ENCODE assay signal across 29 mouse cellular contexts in the genomic region with DNA sequence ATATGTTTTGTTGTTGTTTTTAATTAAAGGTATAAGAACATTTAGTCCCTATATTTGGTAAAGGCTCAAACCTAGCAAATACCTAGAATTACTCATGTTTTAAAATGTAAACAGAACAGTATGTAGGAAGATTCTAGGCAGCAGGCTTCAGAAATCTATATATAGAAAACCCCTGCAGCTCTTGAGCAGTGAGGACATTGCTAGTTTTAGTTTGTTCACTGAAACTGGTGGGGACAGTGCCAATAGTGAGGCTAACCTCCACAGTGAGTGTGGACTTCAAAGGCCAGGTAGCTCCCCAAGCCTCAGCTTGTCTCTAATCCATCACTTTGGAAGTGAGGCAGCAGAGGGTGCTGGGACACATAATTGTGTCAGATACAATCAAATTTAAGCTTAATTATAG.
DNase-seq lines count a peak whose midpoint lies in the region; ATAC-seq lines count a peak whose summit lies in the region.
"Had no signal": no experiment of that assay in that cellular context is flagged by ENCODE, and none has a peak within 500 bp of the region (broad histone marks: within the 10 kb centered on the region; RNA-seq: fewer than 3 reads in every experiment).

No protein-coding gene starts in this region.

- 0 out of 2 replicates have a peak overlapping the region, but pooled peaks have one; percentile 32 for H3K27ac ChIP-seq in heart, embryonic 16.5 days (ENCODE audit: low read length)
- no peak overlapping the region for H3K27ac ChIP-seq in heart, embryonic 11.5 days (ENCODE audit: low read depth, low read length)
- H3K27ac ChIP-seq: embryonic facial prominence, embryonic 13.5 days; embryonic facial prominence, embryonic 15.5 days; forebrain, embryonic 10.5 days; forebrain, embryonic 12.5 days had no signal

- H3K4me1 ChIP-seq in heart, embryonic 16.5 days (ENCODE audit: control insufficient read depth, insufficient read depth, low read length): peaks cover 3% of the 10 kb centered on the region
- H3K4me1 ChIP-seq in heart, embryonic 11.5 days (ENCODE audit: control insufficient read depth, insufficient read depth, low read length): no peaks in the 10 kb centered on the region
- H3K4me1 ChIP-seq: embryonic facial prominence, embryonic 13.5 days; embryonic facial prominence, embryonic 15.5 days; forebrain, embryonic 10.5 days; forebrain, embryonic 12.5 days had no signal

- H3K4me2 ChIP-seq in heart, embryonic 16.5 days (ENCODE audit: low read depth, low read length): no peak overlapping the region
- no peak overlapping the region for H3K4me2 ChIP-seq in heart, embryonic 11.5 days
- H3K4me2 ChIP-seq: embryonic facial prominence, embryonic 13.5 days; embryonic facial prominence, embryonic 15.5 days; forebrain, embryonic 12.5 days had no signal

- no peak overlapping the region for H3K9ac ChIP-seq in heart, embryonic 16.5 days (ENCODE audit: low read length)
- H3K9ac ChIP-seq in heart, embryonic 11.5 days (ENCODE audit: low read depth, low read length): no peak overlapping the region
- H3K9ac ChIP-seq: embryonic facial prominence, embryonic 13.5 days; embryonic facial prominence, embryonic 15.5 days; forebrain, embryonic 12.5 days had no signal

- H3K9me3 ChIP-seq in heart, embryonic 16.5 days (replicated peaks; ENCODE audit: control insufficient read depth, low read length): no peaks in the 10 kb centered on the region
- no peaks in the 10 kb centered on the region for H3K9me3 ChIP-seq in heart, embryonic 11.5 days (replicated peaks; ENCODE audit: control insufficient read depth, low read length)
- H3K9me3 ChIP-seq: embryonic facial prominence, embryonic 13.5 days; embryonic facial prominence, embryonic 15.5 days; forebrain, embryonic 10.5 days; forebrain, embryonic 12.5 days; G1E had no signal

- peak; percentile 47; the same call in 1 of the 2 replicates for ATAC-seq in frontal cortex, adult (ENCODE audit: low TSS enrichment)
- ATAC-seq in heart, embryonic 16.5 days (replicated peaks; ENCODE audit: extremely low read depth, insufficient read depth, low FRiP score): no peak
- ATAC-seq in heart, embryonic 11.5 days (replicated peaks; ENCODE audit: insufficient number of reproducible peaks, low FRiP score, low TSS enrichment): no peak
- ATAC-seq: activated CD4-positive, CD25-positive, alpha-beta regulatory T cell, adult 4 months; CD4-positive, CD25-positive, alpha-beta regulatory T cell, adult 4 months; forebrain, embryonic 14.5 days; Patski had no signal

- H3K27me3 ChIP-seq in heart, embryonic 16.5 days (ENCODE audit: control insufficient read depth, insufficient read depth, low read length): no peaks in the 10 kb centered on the region
- no peaks in the 10 kb centered on the region for H3K27me3 ChIP-seq in heart, embryonic 11.5 days (ENCODE audit: control insufficient read depth, insufficient read depth, low read length)
- H3K27me3 ChIP-seq: CH12.LX; embryonic facial prominence, embryonic 13.5 days; embryonic facial prominence, embryonic 15.5 days; forebrain, embryonic 12.5 days; Patski had no signal

- intact Hi-C loops in heart, postnatal 25 days (cut with DNase I): no loop called here
- intact Hi-C loops in heart, postnatal 10 days (cut with DNase I): no loop called here

- no peak for DNase-seq in frontal cortex, postnatal 10 days (ENCODE audit: low spot score in 2 of 2)
- no peak for DNase-seq in heart, postnatal 25 days (ENCODE audit: low spot score)
- DNase-seq in heart, postnatal 10 days: peak; percentile 7 to 17
- peak; percentile 6 for DNase-seq in brain, adult 2 months (ENCODE audit: low read depth, low spot score)
- DNase-seq: adrenal gland, adult 8-10 months; adrenal gland, postnatal 14 days; adrenal gland, postnatal 36 days; B cell, adult 2 months; cerebellum, adult 11 months; cerebellum, adult 18-20 months; cerebellum, adult 8-10 months; cerebellum, adult 9-11 months; cerebellum, postnatal 14 days; cerebellum, postnatal 36 days; embryo, embryonic 11 days had no signal

- H3K4me3 ChIP-seq in heart, embryonic 16.5 days (ENCODE audit: low read length): no peak overlapping the region
- H3K4me3 ChIP-seq in heart, embryonic 11.5 days (ENCODE audit: low read depth, low read length): no peak overlapping the region
- H3K4me3 ChIP-seq: embryonic facial prominence, embryonic 13.5 days; embryonic facial prominence, embryonic 15.5 days; erythroblast, embryonic 14.5 days; forebrain, embryonic 10.5 days; forebrain, embryonic 12.5 days had no signal

- H3K36me3 ChIP-seq in heart, embryonic 16.5 days (ENCODE audit: control insufficient read depth, insufficient read depth): no peaks in the 10 kb centered on the region
- no peaks in the 10 kb centered on the region for H3K36me3 ChIP-seq in heart, embryonic 11.5 days (ENCODE audit: control insufficient read depth, insufficient read depth, low read length)
- H3K36me3 ChIP-seq: embryonic facial prominence, embryonic 13.5 days; embryonic facial prominence, embryonic 15.5 days; forebrain, embryonic 10.5 days; forebrain, embryonic 12.5 days; G1E had no signal

Comparison
In these comparisons a context has a peak if more than half of its experiments do, and no peak if none do; other contexts are left out.
1. DNase-seq: peak in heart, postnatal 10 days (2 of 2) and brain, adult 2 months (single experiment); none in frontal cortex, postnatal 10 days (0 of 2) and heart, postnatal 25 days (single experiment).